Mouse (Mus musculus): Measurements from ENCODE around the gene 4921536K21Rik.

4921536K21Rik gene

GRCm38 (mm10) chr11:3855846-3856245 lies 39.1 kb downstream of the 4921536K21Rik start:
- DNase-seq (ENCODE audit: low read depth, low spot score): no peak

DNA sequence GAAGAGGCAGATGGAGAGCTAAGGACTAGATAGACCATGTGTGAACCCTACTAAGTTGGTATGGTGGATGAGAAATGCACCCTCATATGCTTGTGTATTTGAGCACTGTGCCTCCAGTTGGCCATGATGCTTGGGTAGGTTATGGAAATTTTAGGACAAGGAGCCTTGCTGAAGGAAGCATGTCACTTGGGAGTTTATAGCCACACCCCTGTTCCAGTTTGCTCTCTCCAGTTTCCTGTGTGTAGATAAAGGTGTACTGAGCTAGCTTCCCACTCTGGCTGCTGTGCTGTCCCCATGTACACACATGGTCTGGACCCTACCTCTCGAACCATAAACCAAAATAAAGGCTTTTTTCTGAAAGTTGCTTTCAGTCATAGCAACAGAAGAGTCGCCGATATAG lies 40.7 kb downstream of the 4921536K21Rik start:
- no peak for DNase-seq (ENCODE audit: low read depth, low spot score)

GRCm38 (mm10) chr11:3853481-3854034 lies 41.3 kb downstream of the 4921536K21Rik start:
- no peak for DNase-seq (ENCODE audit: low read depth, low spot score)

DNA sequence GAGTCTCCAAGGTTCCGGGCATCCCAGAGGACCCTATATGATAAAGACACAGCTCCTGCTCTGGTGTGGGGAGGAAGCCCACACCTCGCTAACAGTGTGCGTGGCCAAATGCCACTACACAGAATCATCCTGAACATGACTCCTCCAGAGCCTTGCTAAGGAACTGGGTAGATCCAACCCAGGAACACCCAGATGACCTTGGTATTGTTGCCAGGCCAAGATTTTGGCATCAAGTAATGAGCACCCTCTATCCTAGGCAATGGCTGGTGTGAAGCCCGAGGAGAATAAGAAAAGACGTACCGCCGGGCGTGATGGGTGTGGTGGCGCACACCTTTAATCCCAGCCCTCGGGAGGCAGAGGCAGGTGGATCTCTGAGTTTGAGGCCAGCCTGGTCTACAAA lies 41.9 kb downstream of the 4921536K21Rik start:
- DNase-seq (ENCODE audit: low read depth, low spot score): no peak

- no peak for DNase-seq (ENCODE audit: low read depth, low spot score)
These were observed 43.0 kb downstream of the 4921536K21Rik start for GRCm38 (mm10) chr11:3851872-3852271.

GRCm38 (mm10) chr11:3850746-3851277 lies 44.1 kb downstream of the 4921536K21Rik start:
- no peak for DNase-seq (ENCODE audit: low read depth, low spot score)

DNA sequence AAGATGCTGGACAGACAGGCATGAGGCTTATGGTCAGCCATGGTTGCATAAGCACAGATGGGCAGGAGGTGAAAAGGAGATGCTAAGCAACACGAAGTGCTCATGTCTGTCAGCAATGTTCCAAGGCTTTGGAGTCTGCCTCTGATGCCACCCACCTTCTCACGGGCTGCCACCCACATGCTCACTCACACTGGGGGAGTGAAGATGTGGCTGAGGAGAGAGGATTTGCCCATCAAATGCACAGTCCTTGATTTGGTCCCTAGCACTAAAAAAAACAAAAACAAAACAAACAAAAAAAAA lies 44.6 kb downstream of the 4921536K21Rik start:
- no peak for DNase-seq (ENCODE audit: low read depth, low spot score)

DNA sequence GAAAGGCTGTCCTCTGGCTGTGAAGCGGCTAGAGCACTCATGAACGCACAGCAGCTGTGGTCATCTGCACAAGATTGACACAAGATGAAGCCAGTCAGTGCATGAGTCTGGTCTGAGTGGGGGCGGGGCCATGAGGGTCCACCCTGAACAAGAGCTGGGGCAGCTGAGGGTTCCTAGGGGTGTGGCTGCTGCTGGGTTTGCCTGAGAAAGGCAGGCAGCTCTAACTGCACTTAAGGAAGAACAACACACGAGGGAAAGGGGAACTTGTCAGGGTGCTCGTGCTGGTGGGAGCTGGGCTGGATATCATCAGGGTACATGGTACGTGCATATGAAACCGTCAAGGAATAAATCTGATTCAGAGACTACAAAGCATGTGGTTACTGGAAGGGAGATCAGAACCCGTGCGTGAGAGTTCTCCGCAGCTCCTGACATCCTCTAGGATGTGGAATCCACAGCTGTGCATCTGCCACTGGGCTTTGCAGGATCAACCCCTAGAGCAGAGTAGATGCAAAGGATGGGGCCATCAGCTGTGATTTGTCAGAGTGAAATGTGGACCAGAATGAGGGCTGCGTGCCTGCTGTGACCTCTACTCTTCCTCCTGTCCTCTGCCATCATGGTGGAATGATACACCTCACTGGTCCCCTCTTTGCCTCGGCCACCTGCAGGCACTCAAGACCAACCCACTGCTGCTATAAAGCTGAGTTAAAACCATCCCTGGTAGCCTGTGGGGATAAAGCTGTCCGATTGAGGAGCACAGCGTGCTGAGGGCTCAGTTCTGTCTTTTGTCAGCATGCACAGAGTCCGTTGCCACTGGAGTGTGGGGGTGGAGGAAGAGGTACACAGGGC lies 45.2 kb downstream of the 4921536K21Rik start:
- peak; percentile 46 for DNase-seq (ENCODE audit: low read depth, low spot score)

- DNase-seq (ENCODE audit: low read depth, low spot score): no peak
These were observed 48.5 kb downstream of the 4921536K21Rik start for GRCm38 (mm10) chr11:3846351-3846750.

DNA sequence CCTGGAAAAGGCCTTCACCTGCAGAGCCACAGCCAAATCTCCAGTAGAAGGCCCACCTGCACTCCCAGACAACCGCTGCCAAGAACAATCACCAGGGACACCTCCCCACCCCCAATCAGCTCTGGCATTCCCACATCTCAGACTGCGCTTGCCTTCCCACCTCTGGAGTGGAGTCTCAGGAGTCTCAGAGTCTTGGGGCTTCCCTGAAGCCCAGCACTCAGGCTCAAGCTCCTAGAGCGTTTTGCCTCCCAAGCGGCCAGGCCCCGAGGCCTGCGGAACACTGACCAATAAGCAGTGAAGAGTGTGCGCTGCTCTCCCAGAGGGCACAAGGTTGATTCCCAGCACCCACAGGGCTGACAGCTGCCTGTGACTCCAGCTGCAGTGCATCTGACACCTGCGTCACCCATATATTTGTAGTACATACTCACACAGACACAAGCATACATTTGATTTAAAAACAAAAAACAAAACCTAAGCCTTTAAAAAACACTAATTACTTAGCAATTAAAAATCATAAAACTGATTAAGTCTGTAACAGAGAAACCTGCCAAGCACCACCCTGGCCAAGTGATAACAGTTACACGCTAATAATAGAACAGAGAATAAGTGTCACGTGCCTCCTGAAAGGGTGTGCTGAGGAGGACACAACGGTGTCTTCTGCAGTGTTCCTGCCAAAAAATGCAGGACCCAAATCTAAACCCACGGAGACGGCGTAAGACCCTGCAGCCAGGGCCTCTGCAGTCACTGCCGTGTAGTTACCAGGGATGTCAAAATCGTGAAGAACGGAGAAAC lies 50.8 kb downstream of the 4921536K21Rik start:
- no peak for DNase-seq (ENCODE audit: low read depth, low spot score)

Data from ES-CJ7 (cell line).